ENCODE assay signal across 13 mouse cellular contexts in genomic region chr12:32343487-32343886, GRCm38 (mm10).
"Had no signal": no experiment of that assay in that cellular context is flagged by ENCODE, and none has a peak within 500 bp of the region (broad histone marks: within the 10 kb centered on the region; RNA-seq: fewer than 3 reads in every experiment).

No protein-coding gene starts in this region.

- H3K4me1 ChIP-seq: limb, embryonic 10.5 days; midbrain, embryonic 10.5 days; neural tube, embryonic 12.5 days had no signal

- H3K27me3 ChIP-seq: liver, embryonic 15.5 days; neural tube, embryonic 12.5 days had no signal

- H3K9me3 ChIP-seq: limb, embryonic 10.5 days; liver, embryonic 15.5 days; midbrain, embryonic 10.5 days; neural tube, embryonic 12.5 days had no signal

- H3K36me3 ChIP-seq: limb, embryonic 10.5 days; liver, embryonic 15.5 days; midbrain, embryonic 10.5 days; neural tube, embryonic 12.5 days had no signal

- DNase-seq: kidney, postnatal 10 days; lung, adult 2 months; lung, postnatal 36 days; midbrain, embryonic 14.5 days; thymus, adult 2 months; thymus, postnatal 25 days had no signal

- H3K27ac ChIP-seq: limb, embryonic 10.5 days; liver, embryonic 15.5 days; midbrain, embryonic 10.5 days; neural tube, embryonic 12.5 days had no signal

- H3K9ac ChIP-seq: liver, embryonic 15.5 days; neural tube, embryonic 12.5 days had no signal

- ATAC-seq: lung, postnatal 0 days had no signal

- H3K4me3 ChIP-seq: limb, embryonic 10.5 days; liver, embryonic 15.5 days; midbrain, embryonic 10.5 days; myocyte; neural tube, embryonic 12.5 days had no signal

- H3K4me2 ChIP-seq: liver, embryonic 11.5 days; liver, embryonic 15.5 days; neural tube, embryonic 12.5 days had no signal
